Mouse (Mus musculus): ENCODE measurements at regions not wholly inside any gene's neighbourhood (a gene's known extent, or its start where the extent isn't known, plus 50 kb on each side); places are given as distances from the start of the nearest gene placed in this dataset.

DNA sequence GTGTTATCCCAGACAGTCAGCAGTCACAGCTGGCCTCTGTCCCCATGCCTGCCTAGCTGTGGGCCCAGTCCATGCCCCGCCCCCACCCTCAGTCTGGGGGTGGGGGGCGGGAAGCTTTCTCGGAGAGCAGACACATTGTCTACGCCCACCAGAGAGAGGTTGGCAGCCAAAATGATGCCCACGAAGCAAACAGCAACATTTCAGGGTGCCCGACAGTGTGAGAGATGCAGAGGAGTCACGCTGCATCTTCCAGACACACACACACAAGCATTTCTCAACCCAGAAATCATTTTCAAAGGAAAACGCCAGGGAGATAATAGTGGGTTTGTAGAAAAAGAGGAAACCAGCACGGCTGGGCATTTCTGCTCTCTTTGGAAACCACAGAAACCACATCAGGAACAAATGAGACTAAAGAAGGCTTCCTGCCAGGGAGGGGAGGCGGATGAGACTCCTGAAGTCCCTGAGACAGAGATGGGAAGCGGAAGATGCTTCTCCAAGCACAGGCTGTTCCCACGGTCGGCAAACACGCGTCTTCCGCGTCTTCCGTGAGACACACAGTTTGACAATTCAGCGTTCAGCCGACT lies 152.1 kb upstream of the Agap1 start:
- Histone ChIP-seq H3K9ac (replicated peaks; ENCODE audit: low read depth, low read length) (no peak overlapping the region), H3K9me3 (ENCODE audit: control insufficient read depth, low read length) (no peaks in the 10 kb centered on the region), H3K27me3 (ENCODE audit: control insufficient read depth, insufficient read depth, low read length) (no peaks in the 10 kb centered on the region), H3K36me3 (ENCODE audit: control insufficient read depth, insufficient read depth, low read length) (no peaks in the 10 kb centered on the region), H3K4me3 (ENCODE audit: low read depth, low read length) (no peak overlapping the region), H3K4me1 (ENCODE audit: control insufficient read depth, insufficient read depth, low read length) (peaks cover 2% of the 10 kb centered on the region; the same call in 1 of the 2 replicates), H3K27ac (ENCODE audit: low read depth, low read length) (peak overlapping the region; percentile 44; the same call in 1 of the 2 replicates), H3K4me2 (ENCODE audit: low read depth, low read length) (0 out of 2 replicates have a peak overlapping the region, but pooled peaks have one; percentile 11)
- no peak for ATAC-seq (ENCODE audit: low read depth)
- 56% methylated on average over 20 of the region's 20 CpGs for WGBS

DNA sequence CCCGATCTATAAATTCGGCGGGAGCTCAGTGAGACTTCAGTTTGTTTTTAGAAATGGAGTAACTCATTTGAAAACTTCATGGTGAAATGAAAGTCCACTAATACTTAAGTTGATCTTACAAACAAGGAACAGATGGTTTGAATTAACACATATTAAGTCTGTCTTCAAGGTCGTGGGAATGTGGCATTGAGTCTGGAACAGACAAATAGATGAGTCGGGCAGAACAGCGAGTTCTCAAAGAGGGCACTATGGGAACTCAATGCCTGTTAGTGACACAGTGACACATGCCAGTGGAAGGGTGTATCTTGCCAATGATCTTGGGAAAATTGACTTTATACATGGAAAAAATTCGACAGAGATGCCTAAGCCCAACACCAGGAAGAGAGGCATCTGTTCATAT lies 149.4 kb upstream of the Agap1 start:
- H3K9ac ChIP-seq (replicated peaks; ENCODE audit: low read depth, low read length): no peak overlapping the region
- WGBS: 81% methylated on average over 7 of the region's 7 CpGs
- H3K4me1 ChIP-seq (ENCODE audit: control insufficient read depth, insufficient read depth, low read length): peaks cover 2% of the 10 kb centered on the region
- no peak for ATAC-seq (ENCODE audit: low read depth)
- H3K27ac ChIP-seq (ENCODE audit: low read depth, low read length): no peak overlapping the region
- H3K4me2 ChIP-seq (ENCODE audit: low read depth, low read length): no peak overlapping the region
- no peak overlapping the region for H3K4me3 ChIP-seq (ENCODE audit: low read depth, low read length)
- H3K36me3 ChIP-seq (ENCODE audit: control insufficient read depth, insufficient read depth, low read length): no peaks in the 10 kb centered on the region
- no peaks in the 10 kb centered on the region for H3K9me3 ChIP-seq (ENCODE audit: control insufficient read depth, low read length)
- no peaks in the 10 kb centered on the region for H3K27me3 ChIP-seq (ENCODE audit: control insufficient read depth, insufficient read depth, low read length)

DNA sequence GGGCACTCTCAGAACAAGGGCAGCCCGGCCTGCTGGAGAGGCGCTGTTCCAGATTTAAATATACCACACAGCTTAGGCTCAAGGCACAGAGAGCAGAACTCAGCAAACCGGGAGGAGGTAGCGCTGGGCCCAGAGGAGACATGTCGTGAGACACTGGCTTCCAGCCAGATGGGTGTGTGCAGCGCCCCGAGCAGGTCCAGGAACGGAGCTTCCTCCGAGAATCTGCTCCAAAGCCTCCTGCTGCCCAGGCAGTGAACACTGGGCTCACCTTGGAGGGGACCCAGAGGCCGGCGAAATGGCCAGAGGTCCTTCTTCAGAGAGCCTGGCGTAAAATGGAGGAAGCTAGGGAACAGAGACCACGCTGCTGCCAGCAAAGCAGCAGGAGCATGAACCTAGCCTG lies 145.8 kb upstream of the Agap1 start:
- Histone ChIP-seq H3K4me3 (ENCODE audit: low read depth, low read length) (no peak overlapping the region), H3K4me1 (ENCODE audit: control insufficient read depth, insufficient read depth, low read length) (no peaks in the 10 kb centered on the region; the same call in 1 of the 2 replicates), H3K36me3 (ENCODE audit: control insufficient read depth, insufficient read depth, low read length) (no peaks in the 10 kb centered on the region), H3K9me3 (ENCODE audit: control insufficient read depth, low read length) (no peaks in the 10 kb centered on the region), H3K27ac (ENCODE audit: low read depth, low read length) (no peak overlapping the region), H3K4me2 (ENCODE audit: low read depth, low read length) (peak overlapping the region; percentile 19; the same call in 1 of the 2 replicates), H3K9ac (replicated peaks; ENCODE audit: low read depth, low read length) (no peak overlapping the region), H3K27me3 (ENCODE audit: control insufficient read depth, insufficient read depth, low read length) (no peaks in the 10 kb centered on the region)
- no peak for ATAC-seq (ENCODE audit: low read depth)
- 44% methylated on average over 13 of the region's 13 CpGs for WGBS

DNA sequence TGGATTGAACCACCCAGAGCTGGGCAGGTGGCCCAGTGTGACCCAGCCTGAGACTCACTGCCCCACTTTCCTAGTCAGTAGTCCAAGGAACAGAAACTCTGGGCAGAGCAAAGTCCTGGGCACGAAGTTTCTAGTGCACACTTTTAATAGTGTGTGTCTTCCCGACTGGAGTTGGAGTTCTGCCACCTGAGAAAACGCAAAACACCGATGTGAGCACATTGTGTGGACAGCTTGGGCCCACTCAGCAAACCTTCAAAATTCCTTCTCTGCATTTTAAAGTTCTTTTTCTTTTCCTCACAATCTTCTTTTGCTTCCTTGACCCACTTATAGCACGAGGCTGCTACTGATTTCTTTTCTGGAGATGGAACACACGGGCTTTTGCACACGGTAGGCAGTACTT lies 141.5 kb upstream of the Agap1 start:
- no peak overlapping the region for H3K9ac ChIP-seq (replicated peaks; ENCODE audit: low read depth, low read length)
- WGBS: 87% methylated on average over 7 of the region's 7 CpGs
- no peak for ATAC-seq (ENCODE audit: low read depth)

DNA sequence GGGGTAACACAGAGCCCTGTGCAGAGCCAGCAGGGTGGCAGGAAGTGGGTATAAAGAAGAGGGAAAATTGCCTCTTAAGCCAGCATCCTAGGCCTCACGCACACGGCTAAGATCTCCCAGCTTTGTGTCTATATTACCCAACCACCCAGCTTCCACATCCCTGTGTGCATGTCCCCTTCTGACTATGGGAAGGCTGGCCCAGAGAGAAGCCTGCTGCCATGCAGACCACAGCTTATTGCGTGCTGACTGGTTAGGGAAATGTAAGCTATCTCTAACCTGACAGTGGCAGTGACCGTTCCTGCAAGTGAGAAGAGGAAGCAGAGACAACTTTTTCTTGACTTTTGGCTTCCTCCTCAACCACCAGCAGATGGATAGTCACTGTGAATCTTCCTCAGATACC lies 136.7 kb upstream of the Agap1 start:
- ATAC-seq (ENCODE audit: low read depth): no peak
- Histone ChIP-seq H3K27ac (ENCODE audit: low read depth, low read length) (no peak overlapping the region), H3K27me3 (ENCODE audit: control insufficient read depth, insufficient read depth, low read length) (no peaks in the 10 kb centered on the region), H3K4me3 (ENCODE audit: low read depth, low read length) (no peak overlapping the region), H3K9ac (replicated peaks; ENCODE audit: low read depth, low read length) (no peak overlapping the region), H3K4me2 (ENCODE audit: low read depth, low read length) (no peak overlapping the region), H3K4me1 (ENCODE audit: control insufficient read depth, insufficient read depth, low read length) (no peaks in the 10 kb centered on the region), H3K9me3 (ENCODE audit: control insufficient read depth, low read length) (no peaks in the 10 kb centered on the region), H3K36me3 (ENCODE audit: control insufficient read depth, insufficient read depth, low read length) (no peaks in the 10 kb centered on the region)
- WGBS: 90% methylated on average over 4 of the region's 4 CpGs

More for the DNA sequence above, 141.5 kb upstream of the Agap1 start:
- Histone ChIP-seq H3K27me3 (ENCODE audit: control insufficient read depth, insufficient read depth, low read length) (no peaks in the 10 kb centered on the region), H3K4me2 (ENCODE audit: low read depth, low read length) (no peak overlapping the region), H3K36me3 (ENCODE audit: control insufficient read depth, insufficient read depth, low read length) (no peaks in the 10 kb centered on the region), H3K27ac (ENCODE audit: low read depth, low read length) (no peak overlapping the region), H3K4me3 (ENCODE audit: low read depth, low read length) (no peak overlapping the region), H3K9me3 (ENCODE audit: control insufficient read depth, low read length) (no peaks in the 10 kb centered on the region), H3K4me1 (ENCODE audit: control insufficient read depth, insufficient read depth, low read length) (no peaks in the 10 kb centered on the region; the same call in 1 of the 2 replicates)

DNA sequence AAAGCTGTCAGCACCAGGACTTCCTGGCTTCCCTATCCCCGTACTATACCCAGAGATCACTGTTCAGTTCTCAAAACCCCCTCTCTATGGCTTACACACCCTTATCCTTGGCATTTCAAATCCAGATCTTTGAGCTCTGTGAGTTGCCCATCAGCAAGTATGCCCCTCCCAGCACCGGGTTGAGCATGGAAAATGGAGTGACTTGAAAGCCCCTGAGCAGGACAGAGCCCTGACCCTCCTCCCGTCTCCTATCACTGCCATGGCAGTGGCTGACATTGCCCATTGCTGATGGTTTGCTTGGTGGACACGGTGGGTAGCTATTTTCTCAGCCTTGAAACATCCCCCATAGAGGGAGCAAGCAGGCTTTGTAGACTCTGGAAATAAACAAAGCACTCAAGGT lies 135.9 kb upstream of the Agap1 start:
- Histone ChIP-seq H3K4me1 (ENCODE audit: control insufficient read depth, insufficient read depth, low read length) (no peaks in the 10 kb centered on the region), H3K27me3 (ENCODE audit: control insufficient read depth, insufficient read depth, low read length) (no peaks in the 10 kb centered on the region), H3K27ac (ENCODE audit: low read depth, low read length) (no peak overlapping the region), H3K9ac (replicated peaks; ENCODE audit: low read depth, low read length) (no peak overlapping the region), H3K9me3 (ENCODE audit: control insufficient read depth, low read length) (no peaks in the 10 kb centered on the region), H3K4me3 (ENCODE audit: low read depth, low read length) (no peak overlapping the region), H3K4me2 (ENCODE audit: low read depth, low read length) (no peak overlapping the region), H3K36me3 (ENCODE audit: control insufficient read depth, insufficient read depth, low read length) (no peaks in the 10 kb centered on the region)
- 78% methylated on average over 4 of the region's 4 CpGs for WGBS
- ATAC-seq (ENCODE audit: low read depth): no peak

DNA sequence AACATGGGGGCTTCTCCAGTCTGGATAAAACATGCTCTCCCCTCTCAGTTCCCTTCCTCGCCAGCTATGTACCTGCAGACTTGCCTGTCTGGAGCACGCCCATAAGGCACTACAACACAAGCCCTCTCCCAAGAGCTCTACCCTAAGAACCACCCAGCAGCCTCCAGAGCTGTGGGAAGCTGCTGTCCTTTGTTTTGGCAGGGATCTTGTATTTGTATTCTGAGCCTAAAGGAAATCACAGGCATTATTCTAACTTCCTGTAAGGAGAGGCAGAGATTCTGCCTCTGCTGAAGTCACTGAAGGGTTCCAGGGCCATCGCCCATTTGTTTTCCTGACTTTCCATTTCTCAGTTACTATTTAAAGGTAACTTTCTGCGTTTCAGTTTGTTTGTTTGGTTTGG lies 132.0 kb upstream of the Agap1 start:
- no peaks in the 10 kb centered on the region for H3K4me1 ChIP-seq (ENCODE audit: control insufficient read depth, insufficient read depth, low read length)
- H3K4me3 ChIP-seq (ENCODE audit: low read depth, low read length): no peak overlapping the region
- H3K27me3 ChIP-seq (ENCODE audit: control insufficient read depth, insufficient read depth, low read length): no peaks in the 10 kb centered on the region
- H3K9ac ChIP-seq (replicated peaks; ENCODE audit: low read depth, low read length): no peak overlapping the region
- no peak for ATAC-seq (ENCODE audit: low read depth)
- H3K36me3 ChIP-seq (ENCODE audit: control insufficient read depth, insufficient read depth, low read length): no peaks in the 10 kb centered on the region
- WGBS: 79% methylated on average over 4 of the region's 4 CpGs
- no peak overlapping the region for H3K27ac ChIP-seq (ENCODE audit: low read depth, low read length)
- H3K9me3 ChIP-seq (ENCODE audit: control insufficient read depth, low read length): no peaks in the 10 kb centered on the region
- H3K4me2 ChIP-seq (ENCODE audit: low read depth, low read length): no peak overlapping the region

DNA sequence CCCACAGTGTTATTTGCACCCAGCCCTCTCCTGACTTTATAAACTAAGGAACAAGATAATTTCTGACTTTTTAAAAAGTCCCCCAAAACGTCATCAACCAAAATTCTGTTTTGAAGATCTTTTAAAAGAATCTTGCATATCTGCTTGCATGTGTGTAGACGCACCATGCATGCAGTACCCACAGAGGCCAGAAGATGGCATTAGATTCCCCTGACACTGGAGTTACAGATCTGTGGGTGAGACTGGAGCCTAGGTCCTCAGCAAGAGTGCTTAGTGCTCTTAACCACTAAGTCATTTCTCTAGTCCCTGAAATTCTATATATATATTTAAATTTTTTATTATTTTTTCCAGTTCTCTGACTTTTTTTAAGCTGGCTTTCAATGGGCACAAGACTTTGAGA lies 131.5 kb upstream of the Agap1 start:
- Histone ChIP-seq H3K9me3 (ENCODE audit: control insufficient read depth, low read length) (no peaks in the 10 kb centered on the region), H3K36me3 (ENCODE audit: control insufficient read depth, insufficient read depth, low read length) (no peaks in the 10 kb centered on the region), H3K4me1 (ENCODE audit: control insufficient read depth, insufficient read depth, low read length) (no peaks in the 10 kb centered on the region), H3K4me2 (ENCODE audit: low read depth, low read length) (no peak overlapping the region), H3K4me3 (ENCODE audit: low read depth, low read length) (no peak overlapping the region), H3K27me3 (ENCODE audit: control insufficient read depth, insufficient read depth, low read length) (no peaks in the 10 kb centered on the region), H3K9ac (replicated peaks; ENCODE audit: low read depth, low read length) (no peak overlapping the region), H3K27ac (ENCODE audit: low read depth, low read length) (no peak overlapping the region)
- ATAC-seq (ENCODE audit: low read depth): no peak
- WGBS: 37% methylated on average over 2 of the region's 2 CpGs

DNA sequence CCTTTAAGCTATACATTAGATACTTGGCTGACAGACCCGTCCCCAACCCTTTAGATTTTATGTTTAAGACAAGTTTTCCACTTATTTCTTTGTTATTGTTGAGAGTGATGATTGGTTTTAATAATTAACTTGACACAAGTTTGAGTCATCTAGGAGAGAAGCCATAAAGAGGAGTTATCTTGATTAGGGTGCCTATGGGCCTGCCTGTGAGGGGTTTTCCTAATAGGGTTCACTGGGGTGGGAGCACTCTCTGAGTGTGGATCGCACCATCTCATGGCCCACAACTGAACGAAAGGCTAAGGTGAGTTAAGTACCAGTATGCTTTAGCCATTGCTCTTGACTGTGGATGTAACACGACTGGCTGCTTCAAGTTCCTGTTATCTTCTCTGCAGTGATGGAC lies 123.3 kb upstream of the Agap1 start:
- ATAC-seq (ENCODE audit: low read depth): no peak

More for the DNA sequence above, 123.3 kb upstream of the Agap1 start:
- no peaks in the 10 kb centered on the region for H3K27me3 ChIP-seq (ENCODE audit: control insufficient read depth, insufficient read depth, low read length)
- WGBS: 96% methylated on average over 4 of the region's 4 CpGs
- no peaks in the 10 kb centered on the region for H3K4me1 ChIP-seq (ENCODE audit: control insufficient read depth, insufficient read depth, low read length)
- H3K27ac ChIP-seq (ENCODE audit: low read depth, low read length): no peak overlapping the region
- H3K36me3 ChIP-seq (ENCODE audit: control insufficient read depth, insufficient read depth, low read length): no peaks in the 10 kb centered on the region
- H3K9ac ChIP-seq (replicated peaks; ENCODE audit: low read depth, low read length): no peak overlapping the region
- H3K4me3 ChIP-seq (ENCODE audit: low read depth, low read length): no peak overlapping the region
- H3K4me2 ChIP-seq (ENCODE audit: low read depth, low read length): no peak overlapping the region
- H3K9me3 ChIP-seq (ENCODE audit: control insufficient read depth, low read length): no peaks in the 10 kb centered on the region
